Mouse (Mus musculus) lung, postnatal 25 days (tissue): Measurements from ENCODE around the gene Sgk1.
A peak's percentile ranks its signal among the peaks of the same experiment; 100 is the strongest.
"Not testable (repeated sequence)": the region's sequence is repeated elsewhere in the genome, so short reads cannot be mapped to it uniquely, and the experiment has no call there.

Experiments used
- DNase-seq: peaks from one replicate; pipeline ENCODE4 v3.0.0; 2022; ENCODE audit warnings: low spot score

The Sgk1 gene

DNA sequence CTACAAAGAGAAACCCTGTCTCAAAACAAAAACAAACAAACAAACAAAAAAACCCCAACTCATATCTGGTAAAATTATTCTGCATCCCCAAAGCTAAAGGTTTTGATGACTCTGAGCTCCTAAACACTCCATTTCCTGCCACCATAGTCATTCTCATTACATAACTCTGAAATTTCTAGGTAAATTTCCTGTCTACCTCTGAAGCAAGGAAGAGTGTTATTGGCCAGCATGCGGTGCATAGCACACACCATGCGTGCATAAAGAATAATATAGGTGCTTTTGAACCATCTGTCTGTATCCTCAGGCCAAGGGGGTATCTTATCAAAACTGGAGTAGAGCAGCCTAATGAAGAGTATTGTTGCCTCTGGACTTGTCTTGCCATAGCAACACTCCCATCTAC is 13.8 kb upstream of the Sgk1 start:
- DNase-seq, result no peak

DNA sequence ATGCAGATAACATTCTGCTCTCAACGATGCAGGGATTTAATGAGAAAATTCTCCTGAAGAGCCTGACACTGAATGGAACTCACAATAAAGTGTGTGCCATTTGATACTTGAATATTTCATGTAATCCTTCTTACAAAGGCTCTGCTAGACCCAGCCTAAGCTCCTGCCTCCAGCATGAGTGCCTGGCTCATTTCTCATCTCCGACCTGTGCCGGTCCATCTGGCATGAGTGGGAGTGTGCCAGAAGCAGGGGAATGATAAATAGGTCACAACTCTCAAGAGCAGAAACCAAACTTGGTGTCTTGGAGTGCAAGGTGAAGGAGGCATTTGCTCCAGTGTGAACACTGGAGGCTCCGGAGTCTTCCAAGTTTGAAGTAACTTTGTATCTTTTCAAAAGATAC is 13.4 kb upstream of the Sgk1 start:
- no peak for DNase-seq

DNA sequence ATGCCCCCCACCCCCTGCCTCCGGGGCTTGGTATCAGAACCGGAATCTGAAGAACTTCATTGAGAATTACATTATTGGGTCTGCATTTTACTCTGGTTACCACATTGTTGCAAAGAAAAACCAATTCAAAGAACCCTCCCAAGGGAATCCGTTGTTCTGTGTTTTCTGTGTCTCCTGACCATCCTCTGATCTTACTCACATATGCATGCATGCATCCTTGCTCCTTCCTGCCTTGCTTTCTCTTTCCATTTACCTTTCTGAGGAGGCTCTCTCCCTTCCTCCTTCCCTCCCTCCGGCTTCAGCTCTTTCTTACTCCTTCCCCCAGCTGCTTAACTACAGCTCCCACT is 174 bp upstream of the Sgk1 start:
- no peak for DNase-seq

DNA sequence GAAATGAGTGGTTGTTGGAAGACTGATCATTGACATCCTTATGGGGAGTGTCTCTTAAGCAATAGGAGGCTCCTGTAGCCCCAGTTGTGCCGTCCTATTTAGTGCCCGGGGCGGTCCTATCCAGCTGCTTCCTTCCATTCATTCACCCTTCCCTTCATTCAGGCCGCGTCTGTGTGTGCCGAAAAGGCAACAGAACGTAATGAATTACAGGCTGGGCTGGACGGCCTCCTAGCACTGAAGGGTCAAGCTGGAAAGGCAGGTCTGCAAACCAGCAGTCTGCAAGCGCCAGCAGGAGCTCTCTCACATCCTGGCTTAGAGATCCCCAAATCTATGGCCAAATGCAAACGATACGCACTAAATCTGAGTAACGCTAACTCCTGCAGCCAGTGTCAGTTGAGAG is 1.6 kb downstream of the Sgk1 start:
- DNase-seq, result no peak

DNA sequence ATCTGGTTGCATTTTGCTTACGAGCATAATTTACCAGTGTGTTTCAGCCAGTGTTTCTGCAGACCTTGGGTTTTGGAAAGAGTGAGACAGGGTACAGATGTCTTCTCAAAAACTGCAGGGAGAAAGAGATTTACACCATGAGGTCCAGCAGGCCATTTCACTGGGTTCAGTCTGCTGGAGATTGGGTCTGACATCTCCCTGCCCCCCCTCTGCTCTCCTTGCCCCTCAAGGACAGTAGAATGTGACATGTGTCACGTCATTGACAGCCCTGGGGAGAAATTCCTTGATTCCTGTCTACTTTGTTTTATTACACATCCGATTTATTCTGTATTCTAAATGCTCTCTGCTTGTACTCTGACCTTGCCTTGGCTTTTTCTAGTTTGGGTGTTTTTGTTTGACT is 2.5 kb downstream of the Sgk1 start:
- no peak for DNase-seq

DNA sequence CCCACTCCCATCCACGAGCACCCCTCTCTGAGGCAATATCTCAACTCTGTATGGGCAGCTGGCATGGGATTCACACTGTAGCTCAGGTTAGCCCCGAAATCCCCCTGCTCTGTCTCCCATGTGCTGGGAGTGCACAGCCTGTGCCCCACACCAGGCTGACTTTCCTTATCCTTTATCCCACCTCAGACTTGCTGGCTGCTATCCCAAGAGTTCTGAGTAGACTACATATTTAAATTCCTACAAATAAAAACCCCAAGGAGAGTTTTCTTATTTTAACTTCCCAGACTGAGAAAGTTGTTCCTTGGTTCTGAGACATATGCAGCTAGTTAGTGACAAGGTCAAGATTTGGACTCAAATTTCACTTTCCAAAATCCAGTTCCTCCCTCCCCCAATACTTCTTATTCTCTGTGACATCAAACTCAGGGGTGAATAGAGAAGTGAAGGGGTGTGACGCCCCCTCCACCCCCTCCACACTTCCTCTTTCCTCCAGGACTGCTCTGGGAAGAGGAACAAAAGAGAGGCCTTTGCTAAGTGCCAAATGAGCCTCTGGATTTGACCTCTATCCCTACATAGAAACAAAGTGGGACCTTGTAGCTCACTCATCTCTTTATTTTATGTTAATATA is 7.3 kb downstream of the Sgk1 start:
- peak; percentile 42 for DNase-seq

DNA sequence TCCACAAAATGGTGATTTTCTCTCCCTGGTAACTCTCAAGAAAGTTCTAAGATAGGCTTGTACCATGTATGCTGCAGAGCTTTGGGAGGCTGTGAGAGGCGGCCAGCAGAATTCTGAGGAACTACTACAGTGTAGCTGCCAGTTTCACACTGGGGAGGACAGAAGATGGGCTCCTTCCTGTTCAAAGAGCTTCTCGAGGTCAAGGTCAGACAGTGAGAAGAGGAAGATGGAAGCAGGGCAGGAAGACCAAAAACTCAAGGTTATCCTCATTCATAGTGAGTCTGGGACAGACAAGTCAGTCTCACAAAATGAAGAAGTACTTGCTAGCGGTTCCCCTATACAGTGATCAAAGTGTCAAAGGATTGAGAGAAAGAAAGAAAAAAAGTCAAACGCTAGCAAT is 8.3 kb downstream of the Sgk1 start:
- DNase-seq, result no peak

GRCm38 (mm10) chr10:21891442-21891841 is 9.5 kb downstream of the Sgk1 start:
- DNase-seq, result no peak

- DNase-seq, result no peak
Observed at GRCm38 (mm10) chr10:21892104-21892503, 10.1 kb downstream of the Sgk1 start.

DNA sequence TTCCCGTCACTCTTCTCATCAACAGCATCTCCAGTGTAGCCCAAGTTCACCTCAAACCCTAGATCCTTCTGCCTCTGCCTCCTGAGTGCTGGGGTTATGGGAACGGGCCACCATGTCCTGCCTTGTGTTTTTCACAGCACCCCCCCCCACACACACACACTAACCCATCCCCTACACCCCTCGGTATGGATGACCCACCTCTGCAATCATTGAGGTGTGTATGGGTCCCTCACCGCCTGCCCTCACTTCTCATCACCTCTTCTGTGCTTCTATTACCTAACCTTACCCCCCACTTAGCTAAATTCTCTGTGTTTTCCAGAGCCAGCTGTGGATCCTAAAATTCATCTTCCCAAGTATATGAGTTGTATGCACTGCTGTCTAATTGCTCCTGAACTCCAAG is 16.4 kb downstream of the Sgk1 start:
- no peak for DNase-seq

DNA sequence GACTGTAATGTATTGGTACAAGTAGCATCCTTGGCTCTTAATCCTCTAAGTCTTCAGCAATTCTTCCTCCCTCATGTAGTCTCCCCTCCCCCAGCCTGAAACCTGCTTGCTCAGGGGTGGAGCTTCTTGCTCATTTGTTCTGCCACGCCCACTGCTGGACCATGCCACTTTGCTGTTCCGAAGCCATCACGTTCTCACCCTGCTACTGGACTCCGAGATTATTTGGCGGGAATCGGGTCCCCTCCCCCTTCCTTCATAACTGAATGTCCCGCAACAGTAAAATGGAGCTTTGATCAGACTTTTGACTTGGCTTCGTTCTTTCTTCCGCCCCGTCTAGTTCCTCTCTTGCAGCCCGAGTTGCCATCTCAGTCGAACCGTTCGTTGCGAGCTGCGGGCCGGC is 16.9 kb downstream of the Sgk1 start:
- not testable (repeated sequence) for DNase-seq

DNA sequence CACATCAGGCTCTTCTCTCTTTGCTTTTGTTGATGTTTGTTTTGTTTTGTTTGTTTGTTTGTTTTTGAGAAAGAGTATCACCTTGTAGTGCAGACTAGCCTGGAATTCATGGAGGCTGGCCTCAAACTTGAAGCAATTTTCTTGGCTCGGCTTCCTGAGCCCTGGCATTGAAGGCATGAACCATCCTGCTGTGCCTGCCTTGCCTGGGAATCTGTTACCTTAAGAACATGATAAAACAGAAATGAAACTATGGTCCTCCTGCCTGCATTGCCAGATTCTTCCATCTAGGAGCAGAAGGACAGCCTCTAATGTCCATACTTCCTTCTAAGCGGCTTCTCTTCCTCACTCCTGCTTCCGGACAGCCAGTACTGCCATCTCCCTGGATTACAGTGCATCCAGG is 17.4 kb downstream of the Sgk1 start:
- DNase-seq, result no peak

DNA sequence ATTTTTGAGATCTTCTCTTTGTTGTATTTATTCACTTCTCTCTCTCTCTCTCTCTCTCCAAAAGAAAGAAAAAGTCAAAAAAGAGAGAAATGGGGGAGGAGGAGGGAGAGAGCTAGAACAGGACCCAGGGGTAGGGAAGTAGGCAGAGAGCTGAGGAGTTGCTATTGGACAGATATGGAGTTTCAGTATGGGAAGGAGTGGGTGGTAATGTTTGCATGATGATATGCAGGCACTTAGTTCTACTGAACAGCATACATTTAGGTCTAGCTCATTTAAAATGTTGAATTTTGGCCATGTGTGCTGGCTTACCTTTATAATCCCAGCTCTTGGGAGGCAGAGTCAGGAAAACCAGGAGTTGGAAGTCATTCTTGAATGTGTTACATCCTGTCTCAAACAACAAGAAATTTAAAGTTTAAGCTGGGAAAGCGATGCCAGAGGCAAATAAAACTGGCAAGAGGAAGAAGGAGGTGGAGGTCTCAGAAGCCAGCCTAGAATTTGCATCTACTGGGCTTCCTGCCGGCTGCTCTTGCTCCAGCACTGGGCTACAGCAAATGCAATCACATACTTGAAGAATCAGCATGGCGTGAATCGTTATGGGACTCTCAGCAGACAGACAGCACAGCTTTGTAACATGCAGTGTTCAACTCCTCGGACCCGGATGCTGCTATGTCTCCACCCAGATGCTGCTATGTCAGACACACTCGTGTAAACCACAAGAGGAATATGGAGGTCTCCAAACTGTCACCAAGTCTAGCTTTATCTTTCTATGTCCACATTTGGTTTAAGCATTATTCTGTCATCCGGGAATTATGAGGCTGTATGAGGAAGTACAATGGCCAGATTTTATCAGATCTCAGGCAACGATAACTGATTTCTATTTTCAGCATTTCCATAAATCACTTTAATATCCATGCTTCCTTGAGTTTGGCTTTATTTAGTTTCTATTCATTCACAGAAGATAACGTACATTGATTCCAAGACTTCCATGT is 20.5 kb downstream of the Sgk1 start:
- DNase-seq, result no peak

DNA sequence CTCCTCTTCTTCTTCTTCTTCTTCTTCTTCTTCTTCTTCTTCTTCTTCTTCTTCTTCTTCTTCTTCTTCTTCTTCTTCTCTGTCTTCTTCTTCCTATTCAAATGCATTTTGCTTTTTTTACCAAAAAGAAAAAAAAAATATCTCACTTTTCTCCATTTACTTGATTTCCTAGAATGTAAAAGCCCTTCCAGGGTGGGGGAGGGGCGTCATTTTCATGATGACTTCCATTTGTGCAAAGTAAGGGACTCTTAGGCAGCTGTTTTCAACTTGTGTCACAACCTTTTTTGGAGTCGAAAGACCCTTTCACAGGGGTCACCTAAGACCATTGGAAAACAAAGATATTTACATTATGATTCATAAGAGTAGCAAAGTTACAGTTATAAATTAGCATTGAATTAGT is 22.2 kb downstream of the Sgk1 start:
- no peak for DNase-seq

DNA sequence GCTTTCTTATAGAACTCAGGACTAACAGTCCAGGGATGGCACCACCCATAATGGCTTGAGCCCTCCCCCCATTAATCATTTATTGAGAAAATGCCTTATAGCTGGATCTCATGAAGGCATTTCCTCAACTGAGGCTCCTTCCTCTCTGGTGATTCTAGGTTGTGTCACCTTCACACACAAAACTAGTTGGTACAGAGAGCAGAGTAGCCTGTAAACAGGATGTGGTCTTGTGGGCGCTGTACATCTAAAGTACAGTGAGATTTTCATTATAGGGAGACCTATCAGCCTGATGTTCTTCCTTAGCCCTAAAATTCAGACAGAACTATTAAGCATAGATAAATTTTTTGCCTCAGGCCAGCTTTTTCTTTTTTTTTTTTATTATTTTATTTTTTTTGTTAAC is 23.6 kb downstream of the Sgk1 start:
- DNase-seq, result peak; percentile 54

- no peak for DNase-seq
Observed at GRCm38 (mm10) chr10:21906894-21907446, 25.0 kb downstream of the Sgk1 start.

GRCm38 (mm10) chr10:21907784-21908183 is 25.8 kb downstream of the Sgk1 start:
- DNase-seq, result peak; percentile 27

GRCm38 (mm10) chr10:21908686-21909085 is 26.7 kb downstream of the Sgk1 start:
- DNase-seq, result peak; percentile 35

- no peak for DNase-seq
Observed at GRCm38 (mm10) chr10:21910334-21910733, 28.4 kb downstream of the Sgk1 start.

- DNase-seq, result no peak
Observed at GRCm38 (mm10) chr10:21911303-21911947, 29.4 kb downstream of the Sgk1 start.

GRCm38 (mm10) chr10:21914751-21915150 is 32.8 kb downstream of the Sgk1 start:
- no peak for DNase-seq

- no peak for DNase-seq
Observed at GRCm38 (mm10) chr10:21916301-21917071, 34.5 kb downstream of the Sgk1 start.
